Mouse (Mus musculus) liver, adult 2 months (tissue): ENCODE measurements at regions not wholly inside any gene's neighbourhood (a gene's known extent, or its start where the extent isn't known, plus 50 kb on each side); places are given as distances from the start of the nearest gene placed in this dataset.

Source experiments
- DNase-seq: peaks from one replicate; pipeline ENCODE4 v3.0.0-alpha.2; 2011; ENCODE audit warnings: low read depth, low spot score; ENCODE audit errors: extremely low read depth
- H3K27ac ChIP-seq: fragments of 200-500 bp; replicated peaks from 2 replicates; pipeline ENCODE4 v1.5.1; 2012; ENCODE audit warnings: low read depth, mild to moderate bottlenecking, control low read depth, inconsistent platforms, low read length; ENCODE audit not compliant: insufficient read depth
- H3K27me3 ChIP-seq: fragments of 200-500 bp; 2 replicates; pipeline ENCODE4 v1.6.1; 2012; ENCODE audit warnings: mild to moderate bottlenecking, moderate library complexity, low read length, inconsistent platforms; ENCODE audit not compliant: control insufficient read depth, insufficient read depth
- H3K36me3 ChIP-seq: fragments of 200-500 bp; 2 replicates; pipeline ENCODE4 v1.6.1; 2012; ENCODE audit warnings: low read length, inconsistent platforms; ENCODE audit not compliant: control insufficient read depth, insufficient read depth
- H3K4me1 ChIP-seq: fragments of 200-500 bp; 2 replicates; pipeline ENCODE4 v1.6.1; 2011; ENCODE audit warnings: low read length; ENCODE audit not compliant: control insufficient read depth, insufficient read depth
- H3K4me3 ChIP-seq: fragments of 200-500 bp; 2 replicates; pipeline ENCODE4 v1.5.1; 2011; ENCODE audit warnings: low read depth, mild to moderate bottlenecking, control low read depth, low read length, moderate library complexity; ENCODE audit not compliant: insufficient read depth
- H3K79me2 ChIP-seq: fragments of 200-500 bp; 2 replicates; pipeline ENCODE4 v1.6.1; 2012; ENCODE audit warnings: inconsistent platforms, mild to moderate bottlenecking, low read length, moderate library complexity; ENCODE audit not compliant: control insufficient read depth, insufficient read depth
- H3K9ac ChIP-seq: fragments of 200-500 bp; 2 replicates; pipeline ENCODE4 v1.6.1; 2012; ENCODE audit warnings: low read depth, mild to moderate bottlenecking, control low read depth, inconsistent platforms, low read length
- CTCF ChIP-seq: fragments of 200-500 bp; IDR thresholded peaks from 2 replicates; pipeline ENCODE4 v1.5.1; 2011; ENCODE audit warnings: low read depth, low read length, control low read depth
- POLR2A ChIP-seq: fragments of 200-500 bp; IDR thresholded peaks from 2 replicates; pipeline ENCODE4 v1.6.1; 2011; ENCODE audit warnings: low read length, control low read depth; ENCODE audit not compliant: insufficient read depth; ENCODE audit errors: extremely low read depth
- WGBS: fragments of 180-500 bp; shearing (Covaris S2); methylation state at CpG from one replicate; pipeline ENCODE4 v1.1.7; 2018; 5-methylcytosine and 5-hydroxymethylcytosine counted together

DNA sequence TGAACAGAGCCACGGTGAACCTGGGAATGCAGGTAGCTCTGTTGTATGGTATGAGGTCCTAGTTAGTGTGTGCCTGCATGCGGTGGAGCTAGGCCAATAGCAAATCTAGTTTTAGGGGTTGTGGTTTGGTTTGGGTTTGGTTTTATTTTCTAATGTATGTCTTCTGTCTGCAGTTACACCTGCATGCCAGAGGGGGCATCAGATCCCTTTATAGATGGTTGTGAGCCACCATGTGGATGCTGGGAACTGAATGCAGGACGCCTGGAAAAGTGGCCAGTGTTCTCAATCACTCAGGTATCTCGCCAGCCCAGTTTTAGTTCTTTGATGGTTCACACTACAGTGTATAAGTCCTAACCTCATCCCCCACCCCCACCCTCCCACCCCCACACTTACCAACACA, 194.6 kb upstream of the Msx2 start:
- Histone ChIP-seq H3K79me2 (no peaks in the 10 kb centered on the region), H3K27ac (no peak overlapping the region), H3K36me3 (no peaks in the 10 kb centered on the region), H3K9ac (no peak overlapping the region), H3K27me3 (no peaks in the 10 kb centered on the region), H3K4me3 (no peak overlapping the region), H3K4me1 (no peaks in the 10 kb centered on the region)
- 96% methylated on average over 4 of the region's 4 CpGs for WGBS
- no peak for DNase-seq
- TF ChIP-seq POLR2A (no peak), CTCF (no peak)

DNA sequence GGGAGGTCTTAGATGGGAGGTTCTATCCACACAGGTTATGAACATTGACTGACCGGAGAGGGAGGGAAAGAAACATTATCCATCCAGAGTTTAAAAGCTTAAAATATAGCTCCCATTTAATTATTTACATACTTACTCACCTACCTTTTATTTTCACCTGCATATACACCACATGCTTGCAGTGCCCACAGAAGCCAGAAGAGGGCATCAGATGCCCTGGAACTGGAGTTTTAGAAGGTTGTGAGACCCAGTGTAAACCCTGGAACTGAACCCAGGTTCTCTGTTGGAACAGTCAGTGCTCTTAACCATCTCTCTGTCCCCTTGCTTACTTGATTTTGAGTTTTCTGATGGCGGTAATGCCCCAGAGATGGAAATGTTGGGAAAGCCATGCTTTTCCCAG, 192.7 kb upstream of the Msx2 start:
- H3K79me2 ChIP-seq, result no peaks in the 10 kb centered on the region
- no peak overlapping the region for H3K4me3 ChIP-seq
- 100% methylated on average over 2 of the region's 2 CpGs for WGBS
- no peak for TF ChIP-seq CTCF
- no peak for TF ChIP-seq POLR2A
- H3K9ac ChIP-seq, result no peak overlapping the region
- H3K4me1 ChIP-seq, result no peaks in the 10 kb centered on the region
- H3K27me3 ChIP-seq, result no peaks in the 10 kb centered on the region
- H3K36me3 ChIP-seq, result no peaks in the 10 kb centered on the region
- no peak for DNase-seq
- H3K27ac ChIP-seq, result no peak overlapping the region

DNA sequence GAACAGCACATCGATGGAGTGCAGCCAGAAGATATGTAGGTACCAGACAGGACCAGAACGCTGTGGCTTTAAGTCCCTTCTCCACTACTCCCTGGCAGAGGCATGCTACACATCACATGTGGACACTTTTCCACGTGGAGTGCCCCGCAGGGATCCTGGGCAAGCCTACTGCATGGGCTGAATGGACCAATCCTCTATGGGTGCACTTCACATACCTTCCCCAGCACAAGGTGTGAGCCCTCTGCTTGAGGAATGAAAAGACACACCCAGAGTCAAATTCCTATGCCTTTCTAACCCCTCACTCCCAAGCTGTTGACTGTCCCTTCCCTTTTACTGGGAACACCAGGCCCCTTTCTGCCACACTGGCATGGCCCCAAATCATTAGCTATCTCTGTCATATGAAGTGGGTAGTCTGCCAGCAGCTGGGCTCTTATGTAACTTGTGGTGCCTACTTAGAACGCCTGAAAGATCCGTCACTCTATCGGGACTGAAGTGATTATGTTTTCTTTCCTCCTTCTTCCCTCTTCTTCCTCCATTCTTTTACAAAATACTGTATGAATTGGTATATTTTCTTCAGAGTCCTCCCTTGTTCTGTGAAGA, 191.9 kb upstream of the Msx2 start:
- no peak for DNase-seq
- Histone ChIP-seq H3K27me3 (no peaks in the 10 kb centered on the region), H3K4me1 (no peaks in the 10 kb centered on the region), H3K9ac (no peak overlapping the region), H3K27ac (no peak overlapping the region), H3K4me3 (no peak overlapping the region), H3K79me2 (no peaks in the 10 kb centered on the region), H3K36me3 (no peaks in the 10 kb centered on the region)
- 90% methylated on average over 7 of the region's 7 CpGs for WGBS
- TF ChIP-seq CTCF (no peak), POLR2A (no peak)

DNA sequence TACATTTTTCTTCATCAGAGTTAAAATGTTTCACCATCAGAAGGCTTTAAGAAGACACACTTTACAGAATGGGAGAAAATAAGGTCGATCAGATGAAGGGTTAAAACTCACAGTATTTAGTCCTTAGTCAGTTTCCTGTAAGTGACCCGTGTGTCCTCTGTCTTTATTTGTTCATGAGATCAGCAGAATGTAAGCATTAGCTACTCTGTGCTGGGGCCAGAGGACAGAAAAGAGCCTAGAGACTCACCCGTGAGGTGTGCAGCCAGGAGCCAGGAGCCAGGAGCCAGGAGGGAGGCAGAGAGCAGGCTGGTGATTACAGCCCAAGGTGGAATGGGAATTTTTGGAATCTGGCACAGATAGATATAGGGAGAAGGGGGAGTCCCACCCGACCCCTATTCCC, 180.0 kb upstream of the Msx2 start:
- Histone ChIP-seq H3K36me3 (no peaks in the 10 kb centered on the region), H3K79me2 (no peaks in the 10 kb centered on the region), H3K27me3 (no peaks in the 10 kb centered on the region), H3K9ac (no peak overlapping the region), H3K27ac (no peak overlapping the region), H3K4me3 (no peak overlapping the region), H3K4me1 (no peaks in the 10 kb centered on the region)
- 7% methylated on average over 4 of the region's 4 CpGs for WGBS
- TF ChIP-seq POLR2A (no peak), CTCF (no peak)
- no peak for DNase-seq

DNA sequence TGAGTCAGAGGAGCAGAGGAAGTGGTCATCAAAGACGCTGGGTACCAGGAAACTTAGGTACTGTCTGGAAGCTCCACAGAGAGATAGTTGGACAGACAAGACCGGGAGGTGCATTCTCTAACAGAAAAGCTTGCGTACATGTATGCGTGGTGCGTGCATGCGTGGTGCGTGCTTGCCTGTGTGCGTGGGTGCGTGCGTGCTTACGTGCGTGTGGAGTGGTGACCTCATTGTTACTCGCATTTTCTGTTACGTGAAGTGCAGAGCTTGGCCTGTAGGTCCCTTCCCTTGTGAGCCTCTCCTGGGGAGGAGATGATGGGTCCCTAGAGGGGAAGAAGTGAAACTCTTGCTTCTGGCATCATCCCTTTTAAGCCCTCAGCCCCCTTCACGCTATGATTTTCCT, 175.5 kb upstream of the Msx2 start:
- Histone ChIP-seq H3K27ac (no peak overlapping the region), H3K79me2 (no peaks in the 10 kb centered on the region), H3K4me1 (no peaks in the 10 kb centered on the region), H3K36me3 (no peaks in the 10 kb centered on the region), H3K9ac (no peak overlapping the region), H3K4me3 (no peak overlapping the region), H3K27me3 (no peaks in the 10 kb centered on the region)
- DNase-seq, result no peak
- WGBS, result 92% methylated on average over 15 of the region's 15 CpGs
- TF ChIP-seq CTCF, result no peak
- TF ChIP-seq POLR2A, result no peak

- Histone ChIP-seq H3K9ac (no peak overlapping the region), H3K79me2 (no peaks in the 10 kb centered on the region), H3K4me3 (no peak overlapping the region), H3K4me1 (no peaks in the 10 kb centered on the region), H3K27me3 (no peaks in the 10 kb centered on the region), H3K27ac (no peak overlapping the region), H3K36me3 (no peaks in the 10 kb centered on the region)
- TF ChIP-seq CTCF, result no peak
- 83% methylated on average over 5 of the region's 5 CpGs for WGBS
- no peak for DNase-seq
Observed at GRCm38 (mm10) chr13:53642557-53642956, 169.7 kb upstream of the Msx2 start.

- Histone ChIP-seq H3K79me2 (no peaks in the 10 kb centered on the region), H3K9ac (no peak overlapping the region), H3K4me1 (no peaks in the 10 kb centered on the region), H3K27ac (no peak overlapping the region), H3K27me3 (no peaks in the 10 kb centered on the region), H3K4me3 (no peak overlapping the region), H3K36me3 (no peaks in the 10 kb centered on the region)
- DNase-seq, result no peak
- 77% methylated on average over 5 of the region's 5 CpGs for WGBS
- no peak for TF ChIP-seq POLR2A
- no peak for TF ChIP-seq CTCF
Observed at GRCm38 (mm10) chr13:53639584-53639983, 166.7 kb upstream of the Msx2 start.
